Mouse (Mus musculus) ovary, postnatal 36 days (tissue): Measurements from ENCODE around the gene Eef2.
"Not testable (repeated sequence)": the region's sequence is repeated elsewhere in the genome, so short reads cannot be mapped to it uniquely, and the experiment has no call there.

Experiments
- DNase-seq: peaks from one replicate; pipeline ENCODE4 v3.0.0; 2022; ENCODE audit warnings: low spot score, mixed read lengths

Gene Eef2

DNA sequence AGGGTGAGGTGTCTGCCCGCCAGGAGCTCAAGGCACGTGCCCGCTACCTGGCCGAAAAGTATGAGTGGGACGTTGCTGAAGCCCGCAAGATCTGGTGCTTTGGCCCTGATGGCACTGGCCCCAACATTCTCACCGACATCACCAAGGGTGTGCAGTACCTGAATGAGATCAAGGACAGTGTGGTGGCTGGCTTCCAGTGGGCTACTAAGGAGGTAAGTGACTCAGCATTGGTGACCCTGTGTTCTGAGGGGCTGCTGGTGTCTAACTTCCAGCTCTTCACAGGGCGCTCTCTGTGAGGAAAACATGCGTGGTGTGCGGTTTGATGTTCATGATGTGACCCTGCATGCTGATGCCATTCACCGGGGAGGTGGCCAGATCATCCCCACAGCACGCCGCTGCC, 4.5 kb downstream of the Eef2 start:
- DNase-seq = no peak

DNA sequence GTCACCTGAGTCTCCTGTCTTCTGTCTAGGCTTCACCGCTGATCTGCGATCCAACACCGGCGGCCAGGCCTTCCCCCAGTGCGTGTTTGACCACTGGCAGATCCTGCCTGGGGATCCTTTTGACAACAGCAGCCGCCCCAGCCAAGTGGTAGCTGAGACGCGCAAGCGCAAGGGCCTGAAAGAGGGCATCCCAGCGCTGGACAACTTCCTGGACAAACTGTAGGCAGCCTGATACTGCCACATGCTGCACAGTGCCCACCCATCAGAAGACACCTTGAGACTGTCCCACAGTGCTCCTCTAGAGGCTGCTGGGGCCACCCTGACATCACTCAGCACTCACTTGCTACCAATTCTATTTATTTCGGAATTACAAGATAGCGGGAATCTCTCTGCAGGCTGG, 5.4 kb downstream of the Eef2 start:
- DNase-seq = not testable (repeated sequence)

DNA sequence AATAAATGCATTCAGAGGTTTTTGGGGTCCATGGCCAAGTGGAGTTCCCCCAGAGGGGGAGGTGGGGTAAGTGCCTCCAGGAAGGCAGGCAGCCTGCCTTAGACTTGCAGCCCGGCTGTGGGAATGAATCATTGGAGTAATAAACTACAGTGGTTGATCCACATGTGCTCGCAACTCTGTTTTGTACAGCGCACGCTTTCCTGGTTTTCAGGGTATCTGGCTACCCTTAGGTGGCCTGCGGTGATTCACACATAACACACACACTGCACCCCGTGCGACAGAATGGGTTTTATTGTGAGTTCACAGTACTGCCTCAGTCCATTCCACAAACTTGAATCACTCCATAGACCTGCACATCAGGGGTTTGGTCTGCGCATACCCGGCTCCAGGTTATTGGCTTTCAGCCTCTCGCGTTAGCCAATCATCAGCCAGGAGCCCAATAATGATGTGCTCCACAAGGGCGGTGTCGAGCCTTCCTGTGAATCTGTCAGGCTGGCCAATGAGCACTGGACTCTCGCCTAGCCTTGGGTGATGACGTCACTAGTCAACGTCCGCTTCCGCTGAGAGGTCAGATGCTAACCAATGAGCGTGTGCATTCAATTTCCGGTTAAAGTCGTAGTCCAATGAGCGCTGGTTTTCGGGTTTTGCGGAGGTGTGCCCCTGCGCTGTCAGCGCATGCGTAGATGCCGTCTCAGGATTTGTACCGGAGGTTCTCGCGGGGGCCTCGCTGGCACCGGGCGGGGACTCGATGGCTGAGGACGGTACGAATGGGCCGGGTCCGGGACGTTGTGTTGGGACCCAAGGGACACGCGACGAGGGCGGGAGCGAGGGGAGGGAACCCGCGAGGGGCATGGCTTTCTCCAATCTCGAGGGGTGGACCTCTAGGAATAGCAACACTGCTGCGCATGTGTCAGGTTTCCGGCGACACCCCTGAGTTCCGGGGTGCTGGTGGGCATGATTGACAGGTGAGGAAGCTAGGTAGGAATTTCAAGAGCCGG, 6.2 kb downstream of the Eef2 start, which contains the start of gene Dapk3:
TSS of gene Dapk3 (plus strand) at position 670 of the 998 bp plus-strand sequence.
- DNase-seq = peak; percentile 91

DNA sequence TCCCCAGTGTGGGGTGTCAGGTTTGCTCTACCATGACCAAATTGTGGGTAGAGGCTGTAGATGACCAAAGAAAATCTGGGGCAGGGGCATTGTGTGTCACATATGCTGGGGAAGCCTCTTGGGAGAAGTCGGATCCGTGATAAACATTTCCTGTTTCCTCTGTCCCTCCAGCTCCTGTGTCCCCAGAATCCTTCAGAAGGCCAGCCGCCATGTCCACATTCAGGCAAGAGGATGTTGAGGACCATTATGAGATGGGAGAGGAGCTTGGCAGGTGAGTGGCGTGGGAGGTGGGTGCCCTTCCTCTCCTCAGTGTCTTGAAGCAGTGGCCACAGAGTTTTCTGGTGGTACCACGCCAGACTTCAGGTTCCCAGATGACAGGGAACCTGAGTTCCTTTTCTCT, 7.4 kb downstream of the Eef2 start, which contains the start of gene 4930442H23Rik:
TSS of gene 4930442H23Rik (minus strand) at position 45 of the 400 bp plus-strand sequence.
- DNase-seq = no peak

DNA sequence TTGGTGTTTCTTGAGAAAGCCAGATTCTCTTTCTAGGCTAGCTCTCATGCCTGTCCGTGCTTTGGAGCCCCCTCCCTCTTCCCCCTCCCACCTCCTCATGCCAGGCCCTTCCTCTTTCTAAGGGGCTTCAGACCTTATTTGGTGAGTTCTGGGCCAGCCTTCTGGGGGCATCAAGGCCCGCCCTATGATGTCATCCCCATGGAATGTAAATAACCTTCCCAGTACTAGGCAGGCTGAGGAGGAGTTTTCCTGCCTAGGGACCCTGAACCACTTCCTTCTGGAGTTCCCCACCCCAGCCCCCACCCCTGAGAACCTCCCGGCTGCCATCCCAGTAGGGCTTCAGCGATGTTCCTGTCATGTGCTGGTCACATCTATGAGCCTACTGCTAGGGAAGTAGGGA, 8.3 kb downstream of the Eef2 start:
- no peak for DNase-seq

DNA sequence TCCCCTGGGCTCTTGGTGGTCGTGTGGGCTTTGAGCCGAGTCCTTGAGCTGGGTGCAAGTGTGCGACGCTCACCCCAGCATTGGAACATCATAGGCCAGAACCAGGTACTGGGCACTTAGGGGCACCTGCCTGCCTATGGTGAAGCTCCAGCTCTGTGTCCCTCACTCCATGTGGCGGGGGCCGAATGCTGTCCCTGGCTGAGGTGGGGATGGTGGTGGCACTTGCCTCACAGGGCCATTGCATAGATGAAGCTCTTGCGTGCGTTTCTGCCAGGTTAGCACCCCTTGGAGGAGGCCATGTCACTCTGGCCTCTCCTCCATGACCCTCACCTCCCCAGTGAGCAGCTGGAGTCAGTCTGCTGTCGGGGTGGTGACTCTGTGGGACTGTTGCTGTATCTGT, 10.7 kb downstream of the Eef2 start:
- DNase-seq = no peak

DNA sequence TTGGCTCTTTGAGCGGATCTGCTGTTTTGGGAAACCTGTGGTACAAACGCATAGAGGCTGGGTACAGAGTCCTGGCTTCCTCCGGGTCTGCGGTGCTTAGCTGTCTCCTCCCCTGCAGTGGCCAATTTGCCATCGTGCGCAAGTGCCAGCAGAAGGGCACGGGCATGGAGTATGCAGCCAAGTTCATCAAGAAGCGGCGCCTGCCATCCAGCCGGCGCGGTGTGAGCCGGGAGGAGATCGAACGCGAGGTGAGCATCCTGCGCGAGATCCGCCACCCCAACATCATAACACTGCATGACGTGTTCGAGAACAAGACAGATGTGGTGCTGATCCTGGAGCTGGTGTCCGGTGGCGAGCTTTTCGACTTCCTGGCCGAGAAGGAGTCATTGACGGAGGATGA, 13.4 kb downstream of the Eef2 start:
- DNase-seq = no peak

DNA sequence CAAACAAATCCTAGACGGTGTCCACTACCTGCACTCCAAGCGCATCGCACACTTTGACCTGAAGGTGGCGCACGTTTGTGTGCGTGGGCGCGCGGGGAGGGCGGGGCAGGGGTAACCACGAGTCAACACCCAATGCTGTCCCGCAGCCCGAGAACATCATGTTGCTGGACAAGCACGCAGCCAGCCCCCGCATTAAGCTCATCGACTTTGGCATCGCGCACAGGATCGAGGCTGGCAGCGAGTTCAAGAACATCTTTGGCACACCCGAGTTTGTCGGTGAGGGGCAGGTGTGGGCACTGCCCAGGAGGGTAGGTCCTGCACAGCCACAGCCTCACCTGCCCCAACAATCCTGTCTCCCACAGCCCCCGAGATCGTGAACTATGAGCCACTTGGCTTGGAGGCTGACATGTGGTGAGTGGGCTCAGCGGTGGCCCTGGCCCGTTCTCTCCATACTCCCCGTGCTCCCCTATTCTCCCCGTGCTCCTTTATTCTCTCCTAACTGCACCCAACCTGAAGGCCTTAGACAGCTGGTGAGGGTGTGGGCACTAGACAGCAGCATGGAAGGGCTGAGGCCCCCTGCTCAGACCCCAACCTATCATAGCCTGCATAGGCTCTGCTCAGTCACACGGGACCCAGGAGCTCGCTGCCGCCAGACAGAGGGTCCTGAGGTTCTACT, 13.9 kb downstream of the Eef2 start:
- no peak for DNase-seq

DNA sequence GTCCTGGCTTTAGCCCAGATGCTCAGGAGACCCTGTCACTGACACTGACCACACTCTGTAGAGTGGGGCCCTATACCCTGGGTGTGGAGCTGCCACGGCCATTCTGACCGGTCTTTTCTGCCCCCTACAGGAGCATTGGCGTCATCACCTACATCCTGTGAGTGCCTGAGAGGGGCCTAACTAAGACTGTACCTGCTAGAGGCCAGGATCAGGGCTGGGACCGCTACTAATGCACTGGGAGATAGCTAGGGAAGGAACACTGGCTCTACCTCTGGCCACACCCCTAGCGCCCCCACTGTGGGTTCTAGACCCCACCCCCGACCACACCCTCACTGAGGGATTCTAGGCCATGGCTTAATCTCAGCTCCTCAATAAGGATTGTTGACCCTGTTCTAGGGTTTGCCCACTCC, 14.5 kb downstream of the Eef2 start:
- no peak for DNase-seq

DNA sequence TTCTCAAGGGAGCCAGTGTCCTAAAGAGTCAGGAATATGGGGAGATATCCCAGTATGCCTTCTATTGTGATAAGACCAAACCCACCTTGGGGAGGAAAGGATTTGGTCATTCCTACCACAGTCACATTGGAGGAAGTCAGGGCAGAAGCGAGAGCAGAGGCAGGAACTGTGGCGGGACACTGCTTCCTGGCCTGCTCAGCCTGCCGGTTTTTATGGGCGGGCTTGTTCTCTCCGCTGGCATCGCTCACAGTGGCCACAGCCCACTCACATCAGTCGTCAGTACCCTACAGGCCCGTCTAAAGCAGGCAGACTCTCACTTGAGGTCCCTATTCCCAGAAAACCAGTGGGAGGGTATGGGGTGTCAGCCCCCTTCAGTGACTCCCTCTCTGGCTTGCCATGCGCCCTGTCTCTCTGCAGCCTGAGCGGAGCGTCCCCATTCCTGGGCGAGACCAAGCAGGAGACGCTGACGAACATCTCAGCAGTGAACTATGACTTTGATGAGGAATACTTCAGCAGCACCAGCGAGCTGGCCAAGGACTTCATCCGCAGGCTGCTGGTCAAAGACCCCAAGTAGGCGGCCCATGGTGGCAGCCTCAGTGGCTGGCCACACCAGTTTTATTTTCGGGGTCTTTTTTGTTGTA, 15.0 kb downstream of the Eef2 start:
- no peak for DNase-seq

DNA sequence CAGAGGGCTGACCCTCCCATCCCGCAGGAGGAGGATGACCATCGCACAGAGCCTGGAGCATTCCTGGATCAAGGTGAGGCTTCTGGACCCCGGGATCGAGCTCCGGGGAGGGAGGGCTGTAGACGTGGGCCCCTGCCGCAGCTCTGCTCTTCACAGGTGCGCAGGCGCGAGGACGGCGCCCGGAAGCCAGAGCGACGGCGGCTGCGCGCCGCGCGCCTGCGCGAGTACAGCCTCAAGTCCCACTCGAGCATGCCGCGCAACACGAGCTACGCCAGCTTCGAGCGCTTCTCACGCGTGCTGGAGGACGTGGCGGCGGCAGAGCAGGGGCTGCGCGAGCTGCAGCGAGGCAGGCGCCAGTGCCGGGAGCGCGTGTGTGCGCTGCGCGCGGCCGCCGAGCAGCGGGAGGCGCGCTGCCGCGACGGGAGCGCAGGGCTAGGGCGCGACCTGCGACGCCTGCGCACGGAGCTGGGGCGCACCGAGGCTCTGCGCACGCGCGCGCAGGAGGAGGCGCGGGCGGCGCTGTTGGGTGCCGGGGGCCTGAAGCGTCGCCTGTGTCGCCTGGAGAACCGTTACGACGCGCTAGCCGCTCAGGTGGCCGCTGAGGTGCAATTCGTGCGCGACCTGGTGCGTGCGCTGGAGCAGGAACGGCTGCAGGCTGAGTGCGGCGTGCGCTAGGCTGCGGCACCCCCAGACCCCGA, 16.0 kb downstream of the Eef2 start:
- DNase-seq = peak; percentile 83

DNA sequence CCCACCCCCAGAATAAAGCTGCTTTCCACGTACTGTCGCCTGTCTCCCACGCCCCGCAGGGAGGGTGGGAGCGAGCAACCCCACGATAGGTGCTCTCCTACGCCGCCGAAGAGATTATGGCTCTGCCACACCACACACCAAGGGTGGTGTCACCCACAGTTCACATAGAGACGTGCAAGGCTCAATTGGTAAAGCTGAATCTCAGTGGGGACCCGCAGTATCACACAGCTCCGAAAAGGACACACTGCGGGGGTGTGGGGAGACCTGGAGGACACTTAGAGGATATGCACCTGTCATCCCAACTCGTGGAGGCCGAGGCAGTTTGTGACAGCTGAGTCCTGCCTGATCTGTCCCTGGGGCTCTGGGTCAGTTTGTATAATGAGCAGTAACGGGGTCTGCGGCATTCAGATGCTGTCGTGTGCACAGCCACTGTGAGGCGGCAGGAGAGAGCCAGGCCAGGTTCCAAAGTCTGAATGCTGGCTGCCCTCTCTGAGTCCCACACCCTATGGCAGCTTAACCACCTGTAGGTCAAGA, 16.6 kb downstream of the Eef2 start:
- no peak for DNase-seq

DNA sequence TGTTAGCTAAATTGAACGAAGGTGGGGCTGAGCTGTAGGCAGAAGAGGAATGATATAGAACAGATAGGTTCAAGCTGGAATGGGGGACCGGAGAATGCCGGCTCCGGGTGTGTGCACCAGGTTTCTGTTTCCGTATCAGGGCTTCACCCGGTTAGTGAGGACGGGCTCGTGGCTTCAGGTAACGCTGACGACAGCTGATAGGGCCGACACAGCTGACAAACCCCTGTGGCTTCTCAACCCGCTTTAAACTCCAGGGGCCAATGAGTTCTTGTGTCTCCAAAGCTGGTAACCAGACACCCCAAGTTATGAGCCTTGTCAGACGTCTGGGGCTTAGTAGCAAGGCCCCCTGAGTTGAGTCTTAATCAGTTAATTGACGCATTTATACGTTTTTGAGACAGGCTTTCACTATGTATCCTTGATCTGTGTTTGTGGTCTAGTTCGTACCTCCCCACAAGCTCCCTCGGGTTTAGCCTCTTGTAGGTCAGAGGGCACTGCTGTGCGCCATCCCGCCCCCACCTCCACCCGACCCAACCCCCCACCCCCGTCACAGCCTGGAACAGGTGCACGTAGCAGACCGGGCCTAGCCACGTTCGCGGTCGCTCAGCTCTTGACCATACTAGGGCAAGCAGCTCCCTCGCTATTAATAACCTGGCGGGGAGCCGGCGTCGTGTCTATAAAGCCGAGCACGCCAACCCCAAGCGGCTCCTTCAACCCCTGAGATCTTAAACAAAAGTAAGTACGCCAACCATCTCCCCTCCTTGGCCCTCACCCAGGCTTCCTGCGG, 17.8 kb downstream of the Eef2 start:
- no peak for DNase-seq

DNA sequence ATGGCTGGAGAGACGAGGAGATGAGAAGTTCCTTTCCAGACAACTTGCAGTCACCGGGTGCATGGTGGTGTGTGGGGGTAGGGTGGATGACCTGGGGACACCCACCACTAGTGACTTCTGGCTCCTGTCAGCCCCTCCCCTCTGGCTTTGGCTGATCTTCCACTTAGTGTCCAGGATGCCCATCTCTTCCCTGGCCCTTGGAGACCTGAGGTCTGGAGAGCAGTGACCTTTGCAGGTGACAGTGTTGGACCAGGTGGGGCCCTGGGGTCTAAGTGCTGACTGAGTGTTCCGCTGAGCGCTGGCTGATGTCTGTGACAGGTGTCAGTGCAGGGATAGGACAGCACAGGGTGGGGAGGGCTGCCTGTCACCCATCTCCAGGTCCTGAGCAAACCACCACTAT, 18.9 kb downstream of the Eef2 start:
- DNase-seq = no peak

DNA sequence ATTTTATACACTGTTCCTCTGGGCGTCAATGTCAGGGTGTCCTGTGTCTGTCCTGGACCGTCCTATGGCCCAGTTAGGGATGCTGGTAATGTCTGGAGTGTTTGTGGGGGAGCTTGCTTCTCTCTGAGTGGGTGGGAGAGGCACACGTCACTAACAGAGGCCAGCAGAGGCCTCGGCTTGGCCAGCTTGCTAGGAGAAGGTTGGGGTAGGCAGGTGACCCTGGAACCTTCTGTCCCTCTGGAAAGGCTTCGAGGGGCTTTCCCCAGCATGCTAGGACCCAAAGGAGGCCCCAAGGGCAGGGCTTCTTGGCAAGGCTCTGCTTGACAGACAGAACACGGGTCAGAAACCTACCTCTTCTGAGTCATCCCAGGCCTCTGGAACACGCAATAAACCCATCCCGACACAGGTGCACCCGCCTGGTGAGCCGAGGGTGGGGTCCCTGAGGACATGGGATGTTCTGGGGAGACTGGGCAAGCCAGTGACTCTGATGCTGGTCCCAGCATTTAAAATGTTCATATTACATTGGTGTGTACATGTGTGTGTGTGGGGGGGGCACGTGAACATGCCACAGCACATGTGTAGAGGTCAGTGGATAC, 20.1 kb downstream of the Eef2 start:
- no peak for DNase-seq

DNA sequence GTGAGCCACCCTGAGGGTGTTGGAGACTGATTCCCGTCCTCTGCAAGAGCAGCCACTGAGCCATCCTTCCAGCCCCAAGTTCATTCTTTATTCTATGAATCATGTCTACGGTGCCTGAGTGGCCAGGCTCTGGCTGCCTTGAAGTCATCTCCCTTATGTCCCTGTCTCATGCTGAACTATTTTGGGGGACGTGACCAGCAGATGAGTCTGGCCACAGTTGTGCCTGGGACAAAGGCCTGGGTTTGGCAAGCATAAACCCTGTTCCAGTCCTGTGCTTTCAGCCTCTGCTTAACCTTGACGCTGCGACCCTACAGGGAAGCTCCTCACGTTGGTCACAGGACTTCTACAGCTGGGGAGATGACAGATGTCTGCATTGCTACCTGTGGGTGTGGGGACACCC, 20.9 kb downstream of the Eef2 start:
- DNase-seq = no peak

DNA sequence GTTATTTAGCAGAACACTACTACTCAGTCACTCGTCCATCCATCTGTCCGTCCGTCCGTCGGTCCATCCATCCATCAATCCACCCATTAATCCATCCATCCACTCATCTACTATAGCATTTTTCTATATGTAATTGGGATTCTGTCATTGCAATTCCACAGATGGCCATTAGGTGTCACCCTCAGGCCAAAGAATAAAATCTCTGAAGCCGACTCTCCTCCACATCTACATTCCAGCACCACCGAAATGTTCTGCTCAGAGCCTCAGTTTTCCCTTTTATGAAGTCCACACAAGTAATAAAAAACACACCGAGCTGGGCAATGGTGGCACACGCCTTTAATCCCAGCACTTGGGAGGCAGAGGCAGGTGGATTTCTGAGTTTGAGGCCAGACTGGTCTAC, 21.8 kb downstream of the Eef2 start:
- DNase-seq = no peak

DNA sequence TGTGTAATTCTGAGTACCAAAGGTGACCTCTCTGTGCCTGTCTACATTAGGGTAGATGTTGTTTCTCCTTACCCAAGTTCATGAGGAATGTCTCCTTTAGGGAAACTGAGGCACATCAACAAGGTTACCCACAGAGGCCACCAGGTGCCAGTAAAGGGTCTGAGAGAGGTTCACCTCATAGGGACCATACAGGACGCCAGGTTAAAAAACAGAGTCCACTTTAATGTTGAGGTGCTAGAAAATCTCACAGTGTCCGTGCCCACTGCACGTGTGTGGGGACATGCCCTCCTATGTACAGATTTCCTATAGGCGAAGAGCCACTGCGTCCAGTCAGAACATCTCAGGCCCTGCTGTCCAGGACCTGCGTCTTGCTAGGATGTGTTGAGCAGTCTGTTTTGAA, 22.6 kb downstream of the Eef2 start:
- no peak for DNase-seq

DNA sequence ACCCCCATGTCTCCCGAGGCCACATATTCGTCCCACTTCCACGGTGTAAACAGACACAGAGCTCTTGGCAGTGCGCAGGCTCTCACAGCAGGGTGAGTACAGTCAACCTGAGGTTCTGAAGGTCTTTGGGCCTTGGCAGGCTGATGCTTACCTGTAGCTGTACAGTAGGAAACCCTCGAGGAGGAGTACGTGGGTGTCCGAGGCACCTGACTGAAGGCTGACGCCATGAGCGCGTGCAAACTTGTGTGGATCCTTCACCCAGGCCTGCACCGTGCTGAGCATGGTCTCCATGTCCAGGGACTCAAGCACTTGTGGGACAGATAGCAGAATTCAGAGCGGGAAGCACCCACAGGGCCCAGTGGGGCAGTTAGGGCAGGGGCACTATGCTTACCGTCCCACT, 23.7 kb downstream of the Eef2 start:
- no peak for DNase-seq

DNA sequence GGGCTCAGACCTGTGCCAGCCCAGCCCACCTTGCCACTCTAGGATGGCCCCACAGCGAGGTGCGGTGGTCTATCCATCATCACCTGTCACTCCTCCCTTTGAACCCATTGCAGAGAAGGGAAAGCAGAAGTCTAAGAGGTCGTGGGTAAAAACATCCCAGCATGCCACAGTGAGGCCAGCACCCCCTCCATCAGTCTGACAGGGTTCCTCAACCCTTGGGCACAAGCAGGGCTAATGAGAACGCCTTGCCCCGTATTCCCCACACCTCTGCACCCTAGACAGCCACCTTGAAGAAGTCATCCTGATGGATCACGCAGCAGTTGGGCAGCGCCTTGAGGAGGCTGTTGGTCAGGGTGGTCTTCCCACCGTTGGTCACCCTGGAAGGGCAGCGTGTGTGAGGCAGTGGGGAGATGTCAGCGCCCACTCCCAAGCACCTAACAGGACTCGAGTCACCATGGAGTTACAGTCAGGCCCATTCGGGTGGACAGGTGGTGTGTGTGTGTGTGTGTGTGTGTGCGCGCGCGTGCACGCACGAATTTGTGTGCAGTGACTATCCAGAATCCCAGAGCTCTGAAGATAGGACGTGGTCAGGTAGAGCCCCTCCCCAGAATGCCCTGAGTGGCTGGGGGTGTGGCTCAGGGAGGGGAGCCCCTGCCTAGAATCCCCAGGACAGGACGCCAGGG, 24.3 kb downstream of the Eef2 start:
- DNase-seq = no peak
